Mouse (Mus musculus): ENCODE data around the gene Lrfn1. TPM values are rescaled to one million over a fixed set of nuclear protein-coding genes. Genes with fewer than 3 reads are reported as not detected.

Gene Lrfn1
- polyA plus RNA-seq (2012; rRNA removed): 5.8 and 6.1 TPM in 2 replicates

GRCm38 (mm10) chr7:28451531-28452360, at the start of gene Lrfn1:
Gene Lrfn1, plus strand, starts transcription at chr7:28451980.

GRCm38 (mm10) chr7:28436932-28437570, 14.7 kb upstream of the Lrfn1 start, which contains the start of gene Gmfg:
Gene Gmfg, plus strand, starts transcription at chr7:28437447.

GRCm38 (mm10) chr7:28510405-28510974, 58.7 kb downstream of the Lrfn1 start, which contains the start of gene Ifnl2:
Gene Ifnl2, minus strand, starts transcription at chr7:28510455.

Other genes starting within 250 kb of the Lrfn1 start
- 6.1 and 6.9 TPM in 2 replicates for gene Eid2, start 184.1 kb upstream of the Lrfn1 start, polyA plus RNA-seq (2012; rRNA removed)
- 9.7 and 11.1 TPM in 2 replicates for gene Eid2b, start 174.2 kb upstream of the Lrfn1 start, polyA plus RNA-seq (2012; rRNA removed)
- 0.12 TPM in 1 of 2 replicates, not detected in the other for gene Selenov, start 160.8 kb upstream of the Lrfn1 start, polyA plus RNA-seq (2012; rRNA removed)
- gene Dll3, start 149.7 kb upstream of the Lrfn1 start, polyA plus RNA-seq (2012; rRNA removed): 0.59 and 0.84 TPM in 2 replicates
- gene Timm50, start 139.9 kb upstream of the Lrfn1 start, polyA plus RNA-seq (2012; rRNA removed): 64.2 and 71.4 TPM in 2 replicates
- gene Supt5, start 113.2 kb upstream of the Lrfn1 start, polyA plus RNA-seq (2012; rRNA removed): 99.8 and 106 TPM in 2 replicates
- gene Rps16, start 101.3 kb upstream of the Lrfn1 start, polyA plus RNA-seq (2012; rRNA removed): 1,165 and 1,439 TPM in 2 replicates
- 24.4 and 27.5 TPM in 2 replicates for gene Plekhg2, start 79.4 kb upstream of the Lrfn1 start, polyA plus RNA-seq (2012; rRNA removed)
- gene Zfp36, start 71.7 kb upstream of the Lrfn1 start, polyA plus RNA-seq (2012; rRNA removed): 66.9 and 93.6 TPM in 2 replicates
- gene Med29, start 59.3 kb upstream of the Lrfn1 start, polyA plus RNA-seq (2012; rRNA removed): 46.6 and 48.5 TPM in 2 replicates
- 77.0 and 82.7 TPM in 2 replicates for gene Paf1, start 59.0 kb upstream of the Lrfn1 start, polyA plus RNA-seq (2012; rRNA removed)
- gene Gmfg, start 14.5 kb upstream of the Lrfn1 start, polyA plus RNA-seq (2012; rRNA removed): 7.5 and 12.5 TPM in 2 replicates
- not detected in 2 replicates for gene Ifnl2, start 58.5 kb downstream of the Lrfn1 start, polyA plus RNA-seq (2012; rRNA removed)
- gene Ifnl3, start 70.9 kb downstream of the Lrfn1 start, polyA plus RNA-seq (2012; rRNA removed): not detected in 2 replicates
- gene Sycn, start 88.9 kb downstream of the Lrfn1 start, polyA plus RNA-seq (2012; rRNA removed): 4,353 and 7,367 TPM in 2 replicates
- 4.8 and 11.5 TPM in 2 replicates for gene Nccrp1, start 95.3 kb downstream of the Lrfn1 start, polyA plus RNA-seq (2012; rRNA removed)
- 99.8 and 116 TPM in 2 replicates for gene Samd4b, start 146.2 kb downstream of the Lrfn1 start, polyA plus RNA-seq (2012; rRNA removed)
- 106 and 117 TPM in 2 replicates for gene Pak4, start 146.2 kb downstream of the Lrfn1 start, polyA plus RNA-seq (2012; rRNA removed)
- gene Acp7, start 179.4 kb downstream of the Lrfn1 start, polyA plus RNA-seq (2012; rRNA removed): not detected in 2 replicates
- 5.7 and 6.3 TPM in 2 replicates for gene Fbxo27, start 240.9 kb downstream of the Lrfn1 start, polyA plus RNA-seq (2012; rRNA removed)